Mouse (Mus musculus) forebrain, embryonic 10.5 days (tissue): ENCODE measurements around the gene Mlxip. TPM values are rescaled to one million over a fixed set of nuclear protein-coding genes. Genes with fewer than 3 reads are reported as not detected.

Source experiments
- DNase-seq: peaks from one replicate; pipeline ENCODE4 v3.0.0-alpha.2; 2017; ENCODE audit warnings: low spot score; ENCODE audit errors: extremely low spot score
- H3K27ac ChIP-seq: fragments of 300-500 bp; sonication (generic); 2 replicates; pipeline ENCODE4 v1.5.1; 2016; ENCODE audit warnings: mild to moderate bottlenecking
- H3K27me3 ChIP-seq: fragments of 300-500 bp; sonication (generic); 2 replicates; pipeline ENCODE4 v1.6.1; 2016; ENCODE audit warnings: mild to moderate bottlenecking; ENCODE audit not compliant: poor library complexity, severe bottlenecking
- H3K36me3 ChIP-seq: fragments of 300-500 bp; sonication (generic); replicated peaks from 2 replicates; pipeline ENCODE4 v1.6.1; 2016; ENCODE audit warnings: mild to moderate bottlenecking, moderate library complexity
- H3K4me1 ChIP-seq: fragments of 300-500 bp; sonication (generic); 2 replicates; pipeline ENCODE4 v1.6.1; 2016
- H3K4me3 ChIP-seq: fragments of 300-500 bp; sonication (generic); 2 replicates; pipeline ENCODE4 v1.5.1; 2016; ENCODE audit warnings: mild to moderate bottlenecking, moderate library complexity
- H3K9me3 ChIP-seq: fragments of 300-500 bp; sonication (generic); 2 replicates; pipeline ENCODE4 v1.6.1; 2016; ENCODE audit warnings: mild to moderate bottlenecking, moderate library complexity
- WGBS: fragments of 180-500 bp; shearing (Covaris S2); methylation state at CpG from one replicate; pipeline ENCODE4 v1.1.7; 2016; 5-methylcytosine and 5-hydroxymethylcytosine counted together
- polyA plus RNA-seq: library from polyadenylated mRNA; unstranded; fragments of >200 nt; fragmentation: Nextera tagmentation; extraction: Ambion mirVana; gene quantifications from 2 replicates; pipeline ENCODE4 v1.2.1, GENCODE M21; 2016

Mlxip gene
- polyA plus RNA-seq, 1 experiment from 2014 or later: 17.9 TPM

DNA sequence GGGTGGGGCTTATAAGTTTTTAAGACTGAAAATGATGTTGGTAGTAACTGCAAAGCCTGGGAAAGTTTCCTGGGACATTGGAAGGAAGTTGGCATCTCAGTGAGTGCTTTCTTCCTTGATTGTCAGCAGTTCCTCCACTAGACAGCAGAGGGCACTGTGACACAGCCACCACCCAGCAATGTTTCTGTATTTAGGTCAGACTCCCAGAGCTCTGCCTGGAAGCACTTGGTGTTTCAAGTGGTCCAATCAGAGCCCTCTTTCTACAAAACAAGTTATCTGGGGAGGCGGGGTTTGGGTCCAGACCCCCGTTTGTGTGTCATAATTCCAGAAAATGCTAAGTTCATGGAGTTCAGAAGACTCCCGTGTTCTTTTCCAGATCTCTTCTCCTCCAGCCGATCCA lies 49.5 kb downstream of the Mlxip start:
- peak; percentile 70 for DNase-seq
- Histone ChIP-seq H3K4me3 (no peak overlapping the region), H3K27ac (no peak overlapping the region), H3K9me3 (no peaks in the 10 kb centered on the region), H3K27me3 (no peaks in the 10 kb centered on the region), H3K36me3 (peaks cover 78% of the 10 kb centered on the region), H3K4me1 (no peaks in the 10 kb centered on the region)
- WGBS: 50% methylated on average over 4 of the region's 4 CpGs

GRCm38 (mm10) chr5:123444849-123445334 lies 50.3 kb downstream of the Mlxip start:
- Histone ChIP-seq H3K4me1 (no peaks in the 10 kb centered on the region), H3K36me3 (peaks cover 86% of the 10 kb centered on the region), H3K4me3 (no peak overlapping the region), H3K27ac (no peak overlapping the region), H3K27me3 (no peaks in the 10 kb centered on the region), H3K9me3 (no peaks in the 10 kb centered on the region)
- no peak for DNase-seq
- WGBS: 92% methylated on average over 5 of the region's 5 CpGs

GRCm38 (mm10) chr5:123451886-123452285 lies 57.3 kb downstream of the Mlxip start:
- H3K4me1 ChIP-seq: no peaks in the 10 kb centered on the region
- H3K4me3 ChIP-seq: no peak overlapping the region
- no peak for DNase-seq
- H3K27me3 ChIP-seq: no peaks in the 10 kb centered on the region
- H3K36me3 ChIP-seq: peaks cover 94% of the 10 kb centered on the region
- no peaks in the 10 kb centered on the region for H3K9me3 ChIP-seq
- 93% methylated on average over 7 of the region's 7 CpGs for WGBS
- H3K27ac ChIP-seq: no peak overlapping the region

- Histone ChIP-seq H3K27ac (no peak overlapping the region), H3K27me3 (no peaks in the 10 kb centered on the region), H3K4me1 (no peaks in the 10 kb centered on the region), H3K4me3 (no peak overlapping the region), H3K36me3 (peaks cover 13% of the 10 kb centered on the region), H3K9me3 (no peaks in the 10 kb centered on the region)
- WGBS: 62% methylated on average over 5 of the region's 5 CpGs
- no peak for DNase-seq
These were observed 66.8 kb downstream of the Mlxip start for GRCm38 (mm10) chr5:123461420-123461819.

DNA sequence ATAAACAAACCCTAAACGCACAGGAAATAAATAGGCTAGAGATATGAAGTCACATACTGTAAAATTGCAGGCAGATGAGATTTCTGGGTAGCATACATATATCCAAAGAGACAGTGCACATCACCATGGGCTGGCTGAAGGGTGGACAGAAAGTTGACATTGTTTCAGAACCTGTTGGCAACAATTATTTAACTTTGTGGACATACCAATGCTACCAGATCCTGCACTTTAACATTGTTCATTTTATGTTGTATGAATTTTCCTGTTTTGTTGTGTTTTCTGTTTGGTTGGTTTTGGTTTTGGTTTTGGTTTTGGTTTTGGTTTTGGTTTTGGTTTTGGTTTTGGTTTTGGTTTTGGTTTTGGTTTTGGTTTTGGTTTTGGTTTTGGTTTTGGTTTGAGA lies 70.0 kb downstream of the Mlxip start:
- Histone ChIP-seq H3K27ac (no peak overlapping the region), H3K4me3 (no peak overlapping the region), H3K27me3 (no peaks in the 10 kb centered on the region), H3K4me1 (no peaks in the 10 kb centered on the region), H3K36me3 (no peaks in the 10 kb centered on the region), H3K9me3 (no peaks in the 10 kb centered on the region)
- 90% methylated on average over 1 of the region's 1 CpGs for WGBS
- DNase-seq: no peak

- 73% methylated on average over 10 of the region's 10 CpGs for WGBS
- H3K27ac ChIP-seq: no peak overlapping the region
- H3K36me3 ChIP-seq: no peaks in the 10 kb centered on the region
- H3K27me3 ChIP-seq: no peaks in the 10 kb centered on the region
- H3K4me3 ChIP-seq: no peak overlapping the region
- DNase-seq: no peak
- no peaks in the 10 kb centered on the region for H3K9me3 ChIP-seq
- no peaks in the 10 kb centered on the region; the same call in 1 of the 2 replicates for H3K4me1 ChIP-seq
These were observed 76.3 kb downstream of the Mlxip start for GRCm38 (mm10) chr5:123470784-123471400.

DNA sequence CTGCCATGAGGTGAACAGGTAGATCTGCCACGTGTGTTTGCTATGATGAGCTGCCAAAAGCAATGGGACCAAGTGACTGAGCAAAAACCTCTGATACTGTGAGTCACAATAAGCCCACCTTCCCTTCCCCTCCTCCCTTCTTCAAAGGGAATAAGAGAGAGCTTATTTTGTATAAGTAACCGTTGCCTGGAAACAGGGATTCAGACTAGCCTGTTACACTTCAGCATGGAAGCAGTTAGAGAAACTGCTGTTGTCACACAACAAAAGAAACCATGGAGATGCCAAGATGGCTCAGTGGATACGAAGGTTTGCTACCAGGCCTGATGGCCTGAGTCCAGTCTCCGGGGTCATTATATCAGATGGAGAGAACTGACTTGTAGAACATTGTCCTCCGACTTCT lies 79.2 kb downstream of the Mlxip start:
- H3K4me1 ChIP-seq: no peaks in the 10 kb centered on the region; the same call in 1 of the 2 replicates
- WGBS: 79% methylated on average over 5 of the region's 5 CpGs
- no peaks in the 10 kb centered on the region for H3K27me3 ChIP-seq
- H3K9me3 ChIP-seq: no peaks in the 10 kb centered on the region
- H3K27ac ChIP-seq: no peak overlapping the region
- no peaks in the 10 kb centered on the region for H3K36me3 ChIP-seq
- H3K4me3 ChIP-seq: no peak overlapping the region
- no peak for DNase-seq

DNA sequence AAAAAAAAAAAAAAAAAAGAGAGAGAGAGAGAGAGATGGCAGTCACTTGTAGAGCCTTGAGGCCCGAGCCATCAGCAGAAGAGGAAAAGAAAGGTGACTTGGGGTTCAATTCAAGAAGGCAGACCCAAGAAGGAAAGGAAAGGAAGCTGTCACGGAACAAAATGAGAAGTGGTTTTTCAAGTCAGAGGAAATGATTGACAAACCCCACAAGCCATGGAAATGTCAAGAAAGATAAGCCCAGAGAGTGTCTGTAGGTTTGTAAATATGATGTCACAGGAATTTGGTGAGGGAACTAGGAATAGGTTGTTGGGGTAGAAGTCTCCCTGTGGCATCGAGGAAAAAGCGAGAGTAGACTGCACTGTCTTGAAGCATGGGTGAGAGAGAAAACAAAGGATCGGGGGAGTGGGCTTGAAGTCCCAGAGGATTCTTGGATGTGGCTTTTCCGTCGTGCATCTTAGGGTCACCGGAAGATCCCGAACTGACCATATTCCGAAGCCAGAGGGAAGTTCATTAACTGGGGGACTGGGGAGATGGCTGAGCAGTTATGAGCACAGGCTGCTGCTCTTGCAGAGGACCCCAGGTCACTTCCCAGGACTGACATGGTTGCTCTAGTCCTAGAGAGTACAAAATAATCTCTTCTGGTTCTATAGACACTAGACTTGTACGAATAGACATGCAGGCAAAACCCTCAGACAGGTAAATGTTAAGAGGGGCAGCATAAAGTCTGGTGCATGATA lies 93.2 kb downstream of the Mlxip start:
- WGBS: 87% methylated on average over 11 of the region's 11 CpGs
- Histone ChIP-seq H3K27me3 (peaks cover 3% of the 10 kb centered on the region; the same call in 1 of the 2 replicates), H3K36me3 (no peaks in the 10 kb centered on the region), H3K27ac (no peak overlapping the region), H3K4me1 (peaks cover 14% of the 10 kb centered on the region), H3K9me3 (no peaks in the 10 kb centered on the region), H3K4me3 (no peak overlapping the region)
- DNase-seq: no peak

DNA sequence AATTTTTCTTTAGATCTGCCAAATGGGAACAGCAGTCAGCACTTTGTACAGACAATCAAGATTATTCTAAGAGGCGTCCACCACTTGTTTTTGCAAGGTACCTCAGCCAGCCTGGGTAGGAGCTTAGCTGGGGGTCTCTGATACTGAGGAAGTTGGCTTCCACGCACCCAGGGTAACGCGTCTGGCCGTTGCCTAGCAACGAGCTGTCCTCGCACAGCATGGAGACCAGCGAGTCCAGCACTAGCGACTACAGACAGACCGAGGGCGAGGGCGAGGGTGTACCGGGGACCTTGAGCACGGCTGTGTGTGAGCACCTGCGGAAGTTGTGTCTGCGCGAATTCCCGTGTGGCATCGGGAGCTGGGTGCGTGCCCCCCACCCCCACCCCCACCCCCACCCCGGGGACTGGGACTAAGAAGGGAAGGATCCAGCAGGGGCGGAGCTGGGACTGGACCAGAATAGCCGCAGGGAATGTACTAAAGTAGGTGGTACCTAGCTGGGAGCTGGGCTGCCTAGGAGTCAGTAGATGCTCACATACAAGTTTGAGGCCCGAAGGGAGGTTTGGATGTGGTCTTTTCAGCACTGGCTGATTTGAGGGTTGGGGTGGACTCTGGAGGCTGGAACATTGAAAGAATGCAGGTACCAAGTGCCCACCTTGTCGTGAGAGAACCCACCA lies 94.7 kb downstream of the Mlxip start, which contains the start of the genes Lrrc43 and Il31:
Gene Lrrc43, plus strand, starts transcription at position 194 of the 674 bp plus-strand sequence.
Gene Il31, minus strand, starts transcription at position 378 of the 674 bp plus-strand sequence.
- Histone ChIP-seq H3K9me3 (no peaks in the 10 kb centered on the region), H3K36me3 (no peaks in the 10 kb centered on the region), H3K4me3 (peak within 1 kb of the TSS; percentile 48), H3K27ac (no peak within 1 kb of the TSS), H3K4me1 (peaks cover 14% of the 10 kb centered on the region), H3K27me3 (peaks cover 3% of the 10 kb centered on the region; the same call in 1 of the 2 replicates)
- DNase-seq: peak; percentile 43
- WGBS: 9% methylated on average over 25 of the region's 25 CpGs

GRCm38 (mm10) chr5:123489935-123490334 lies 95.3 kb downstream of the Mlxip start:
- H3K27me3 ChIP-seq: peaks cover 3% of the 10 kb centered on the region; the same call in 1 of the 2 replicates
- WGBS: 55% methylated on average over 9 of the region's 9 CpGs
- H3K36me3 ChIP-seq: no peaks in the 10 kb centered on the region
- no peak overlapping the region for H3K27ac ChIP-seq
- H3K9me3 ChIP-seq: no peaks in the 10 kb centered on the region
- no peak for DNase-seq
- H3K4me3 ChIP-seq: no peak overlapping the region
- peaks cover 14% of the 10 kb centered on the region for H3K4me1 ChIP-seq

DNA sequence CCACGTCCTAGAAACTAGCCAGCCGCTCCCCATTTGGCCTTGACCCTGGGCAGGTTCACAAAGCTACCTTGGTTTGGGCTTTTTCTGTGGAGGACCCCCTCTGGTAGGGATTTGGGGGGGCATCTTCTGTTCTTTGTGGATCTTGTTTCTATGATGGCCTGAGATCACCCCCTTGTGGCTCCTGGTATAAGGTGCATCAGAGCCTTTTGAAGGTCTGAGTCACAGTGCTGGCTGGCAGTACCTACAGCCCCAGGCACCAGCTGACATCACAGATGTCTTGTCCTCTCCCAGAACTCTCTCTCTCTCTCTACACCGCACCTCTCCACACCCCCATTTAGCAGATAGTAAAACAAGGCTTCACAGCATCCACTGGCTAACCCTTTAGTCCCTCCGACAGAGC lies 105.1 kb downstream of the Mlxip start:
- Histone ChIP-seq H3K27me3 (peaks cover 23% of the 10 kb centered on the region; the same call in 1 of the 2 replicates), H3K4me3 (no peak overlapping the region), H3K27ac (no peak overlapping the region), H3K4me1 (peaks cover 23% of the 10 kb centered on the region), H3K9me3 (no peaks in the 10 kb centered on the region), H3K36me3 (no peaks in the 10 kb centered on the region)
- 50% methylated on average over 4 of the region's 4 CpGs for WGBS
- no peak for DNase-seq

GRCm38 (mm10) chr5:123501973-123502372 lies 107.4 kb downstream of the Mlxip start:
- Histone ChIP-seq H3K27ac (no peak overlapping the region), H3K27me3 (peaks cover 32% of the 10 kb centered on the region), H3K9me3 (no peaks in the 10 kb centered on the region), H3K36me3 (no peaks in the 10 kb centered on the region), H3K4me1 (peaks cover 17% of the 10 kb centered on the region), H3K4me3 (no peak overlapping the region)
- DNase-seq: no peak
- WGBS: 87% methylated on average over 4 of the region's 4 CpGs
